8 mouse cellular contexts compared by ENCODE assay signal in genomic region chr7:96952094-96952493, GRCm38 (mm10). TPM values are rescaled to one million over a fixed set of nuclear protein-coding genes. Genes with fewer than 3 reads are reported as not detected.
DNase-seq lines count a peak whose midpoint lies in the region; ATAC-seq lines count a peak whose summit lies in the region.

No protein-coding gene starts in this region.

- H3K4me3 ChIP-seq in heart, embryonic 16.5 days (ENCODE audit: low read length): peak overlapping the region; percentile 72
- peak overlapping the region; percentile 93 for H3K4me3 ChIP-seq in embryonic facial prominence, embryonic 12.5 days
- peak overlapping the region; percentile 80 for H3K4me3 ChIP-seq in midbrain, embryonic 16.5 days (ENCODE audit: low read depth, low read length)

- no peaks in the 10 kb centered on the region; the same call in 1 of the 2 replicates for H3K9me3 ChIP-seq in heart, embryonic 16.5 days (replicated peaks; ENCODE audit: control insufficient read depth, low read length)
- H3K9me3 ChIP-seq in embryonic facial prominence, embryonic 12.5 days: no peaks in the 10 kb centered on the region
- no peaks in the 10 kb centered on the region for H3K9me3 ChIP-seq in midbrain, embryonic 16.5 days (replicated peaks; ENCODE audit: control insufficient read depth, low read length, poor library complexity, severe bottlenecking)

- DNase-seq in heart, adult 9 months (ENCODE audit: low spot score in 2 of 2): no peak
- peak; percentile 34 for DNase-seq in kidney, adult 9 months
- DNase-seq in gastrocnemius, postnatal 4 days (ENCODE audit: low spot score in 2 of 2): no peak
- no peak for DNase-seq in thymus, postnatal 14 days
- no peak for DNase-seq in testis, postnatal 10 days (ENCODE audit: low spot score)

- WGBS in heart, embryonic 16.5 days: 38% methylated on average over 5 of the region's 5 CpGs
- WGBS in embryonic facial prominence, embryonic 12.5 days: 35% methylated on average over 5 of the region's 5 CpGs
- WGBS in midbrain, embryonic 16.5 days: 42% methylated on average over 5 of the region's 5 CpGs

- ATAC-seq in heart, embryonic 16.5 days (replicated peaks; ENCODE audit: extremely low read depth, insufficient read depth, low FRiP score): no peak
- ATAC-seq in embryonic facial prominence, embryonic 12.5 days (ENCODE audit: insufficient number of reproducible peaks, insufficient read depth, low FRiP score, low TSS enrichment): no peak
- no peak for ATAC-seq in midbrain, embryonic 16.5 days

- no peak overlapping the region; the same call in 1 of the 2 replicates for H3K27ac ChIP-seq in heart, embryonic 16.5 days (ENCODE audit: low read length)
- 0 out of 2 replicates have a peak overlapping the region, but pooled peaks have one; percentile 82 for H3K27ac ChIP-seq in embryonic facial prominence, embryonic 12.5 days
- no peak overlapping the region for H3K27ac ChIP-seq in midbrain, embryonic 16.5 days (ENCODE audit: low read length)

- no peaks in the 10 kb centered on the region for H3K27me3 ChIP-seq in heart, embryonic 16.5 days (ENCODE audit: control insufficient read depth, insufficient read depth, low read length)
- no peaks in the 10 kb centered on the region for H3K27me3 ChIP-seq in embryonic facial prominence, embryonic 12.5 days
- H3K27me3 ChIP-seq in midbrain, embryonic 16.5 days (ENCODE audit: control insufficient read depth, insufficient read depth, low read depth, low read length): no peaks in the 10 kb centered on the region

- H3K4me1 ChIP-seq in heart, embryonic 16.5 days (ENCODE audit: control insufficient read depth, insufficient read depth, low read length): peaks cover 11% of the 10 kb centered on the region
- peaks cover 8% of the 10 kb centered on the region for H3K4me1 ChIP-seq in embryonic facial prominence, embryonic 12.5 days
- H3K4me1 ChIP-seq in midbrain, embryonic 16.5 days (ENCODE audit: control insufficient read depth, insufficient read depth, low read length): peaks cover 9% of the 10 kb centered on the region

- peaks cover 5% of the 10 kb centered on the region; the same call in 1 of the 2 replicates for H3K36me3 ChIP-seq in heart, embryonic 16.5 days (ENCODE audit: control insufficient read depth, insufficient read depth)
- H3K36me3 ChIP-seq in embryonic facial prominence, embryonic 12.5 days: 0 out of 2 replicates have a peak, but pooled peaks cover 2% of the 10 kb centered on the region
- peaks cover under 1% of the 10 kb centered on the region for H3K36me3 ChIP-seq in midbrain, embryonic 16.5 days (ENCODE audit: control insufficient read depth, insufficient read depth, low read length)

- H3K4me2 ChIP-seq in heart, embryonic 16.5 days (ENCODE audit: low read depth, low read length): peak overlapping the region; percentile 71
- peak overlapping the region; percentile 68 for H3K4me2 ChIP-seq in embryonic facial prominence, embryonic 12.5 days (replicated peaks)
- H3K4me2 ChIP-seq in midbrain, embryonic 16.5 days (ENCODE audit: low read length): peak overlapping the region; percentile 89

- peak overlapping the region; percentile 93 for H3K9ac ChIP-seq in heart, embryonic 16.5 days (ENCODE audit: low read length)
- peak overlapping the region; percentile 78 for H3K9ac ChIP-seq in embryonic facial prominence, embryonic 12.5 days
- peak overlapping the region; percentile 80 for H3K9ac ChIP-seq in midbrain, embryonic 16.5 days (ENCODE audit: low read depth, low read length)

RNA-seq across cellular contexts. Expression of gene Nars2, which starts 0.8 kb away (rescaled TPM):
- polyA plus RNA-seq in heart, embryonic 16.5 days (2015; fragmentation: Nextera tagmentation; extraction: Ambion mirVana): 20.9 and 22.0 TPM in 2 replicates
- polyA plus RNA-seq in embryonic facial prominence, embryonic 12.5 days (2016; fragmentation: Nextera tagmentation; extraction: Ambion mirVana): 23.4 and 26.1 TPM in 2 replicates
- polyA plus RNA-seq in midbrain, embryonic 16.5 days (2015; fragmentation: Nextera tagmentation; extraction: Ambion mirVana): 16.1 and 16.8 TPM in 2 replicates
- total RNA-seq in gastrocnemius, postnatal 4 days (2021): 10 to 100 TPM; 10.5 to 14.5 TPM
